In genomic region chr3:108940001-108940633, GRCm38 (mm10) we compare ENCODE assay signal across 8 mouse cellular contexts. TPM values are rescaled to one million over a fixed set of nuclear protein-coding genes. Genes with fewer than 3 reads are reported as not detected.
DNase-seq lines count a peak whose midpoint lies in the region; ATAC-seq lines count a peak whose summit lies in the region.

Gene Gm9857, minus strand, starts transcription at chr3:108940445.

- no peaks in the 10 kb centered on the region for H3K4me1 ChIP-seq in kidney, embryonic 16.5 days (ENCODE audit: insufficient read depth, low read length)
- peaks cover 6% of the 10 kb centered on the region; the same call in 1 of the 2 replicates for H3K4me1 ChIP-seq in embryonic facial prominence, embryonic 10.5 days
- H3K4me1 ChIP-seq in hindbrain, embryonic 16.5 days (ENCODE audit: control insufficient read depth, insufficient read depth, low read depth, low read length): no peaks in the 10 kb centered on the region
- H3K4me1 ChIP-seq in midbrain, embryonic 11.5 days (ENCODE audit: control insufficient read depth, insufficient read depth, low read length): no peaks in the 10 kb centered on the region

- H3K9ac ChIP-seq in kidney, embryonic 16.5 days (replicated peaks; ENCODE audit: low read length): peak within 1 kb of the TSS; percentile 46; the same call in 1 of the 2 replicates
- H3K9ac ChIP-seq in hindbrain, embryonic 16.5 days (ENCODE audit: low read depth, low read length): peak within 1 kb of the TSS; percentile 8
- H3K9ac ChIP-seq in midbrain, embryonic 11.5 days (ENCODE audit: low read length): no peak within 1 kb of the TSS

- peaks cover 12% of the 10 kb centered on the region for H3K9me3 ChIP-seq in kidney, embryonic 16.5 days (ENCODE audit: low read length)
- no peaks in the 10 kb centered on the region for H3K9me3 ChIP-seq in embryonic facial prominence, embryonic 10.5 days
- H3K9me3 ChIP-seq in hindbrain, embryonic 16.5 days (ENCODE audit: control insufficient read depth, low read length): no peaks in the 10 kb centered on the region; the same call in 1 of the 2 replicates
- 0 out of 2 replicates have a peak, but pooled peaks cover 4% of the 10 kb centered on the region for H3K9me3 ChIP-seq in midbrain, embryonic 11.5 days (ENCODE audit: control insufficient read depth, low read length)

- no peak within 1 kb of the TSS for H3K27ac ChIP-seq in kidney, embryonic 16.5 days (ENCODE audit: low read length)
- peak within 1 kb of the TSS; percentile 44; the same call in 1 of the 2 replicates for H3K27ac ChIP-seq in embryonic facial prominence, embryonic 10.5 days (replicated peaks)
- H3K27ac ChIP-seq in hindbrain, embryonic 16.5 days (ENCODE audit: low read depth, low read length): no peak within 1 kb of the TSS
- H3K27ac ChIP-seq in midbrain, embryonic 11.5 days (ENCODE audit: low read depth, low read length): no peak within 1 kb of the TSS

- H3K4me2 ChIP-seq in kidney, embryonic 16.5 days (replicated peaks; ENCODE audit: low read depth, low read length): peak within 1 kb of the TSS; percentile 53
- peak within 1 kb of the TSS; percentile 54 for H3K4me2 ChIP-seq in hindbrain, embryonic 16.5 days (ENCODE audit: low read length)
- H3K4me2 ChIP-seq in midbrain, embryonic 11.5 days: peak within 1 kb of the TSS; percentile 45

- peak; percentile 84 for ATAC-seq in kidney, embryonic 16.5 days (ENCODE audit: low FRiP score, low TSS enrichment)
- peak; percentile 93 for ATAC-seq in hindbrain, embryonic 16.5 days
- peak; percentile 80 for ATAC-seq in midbrain, embryonic 11.5 days (ENCODE audit: low FRiP score)

- WGBS in kidney, embryonic 16.5 days: 54% methylated on average over 46 of the region's 59 CpGs
- 46% methylated on average over 59 of the region's 59 CpGs for WGBS in embryonic facial prominence, embryonic 10.5 days
- WGBS in hindbrain, embryonic 16.5 days: 62% methylated on average over 45 of the region's 59 CpGs
- 59% methylated on average over 49 of the region's 59 CpGs for WGBS in midbrain, embryonic 11.5 days

- peak within 1 kb of the TSS; percentile 36 for H3K4me3 ChIP-seq in kidney, embryonic 16.5 days (ENCODE audit: low read length)
- peak within 1 kb of the TSS; percentile 52 for H3K4me3 ChIP-seq in embryonic facial prominence, embryonic 10.5 days
- H3K4me3 ChIP-seq in hindbrain, embryonic 16.5 days (ENCODE audit: low read length): peak within 1 kb of the TSS; percentile 31
- peak within 1 kb of the TSS; percentile 23 for H3K4me3 ChIP-seq in midbrain, embryonic 11.5 days (ENCODE audit: low read depth, low read length)

- DNase-seq in kidney, adult 8-10 months: no peak
- DNase-seq in embryonic facial prominence, embryonic 10.5 days (ENCODE audit: low spot score): peak; percentile 65
- DNase-seq in midbrain, embryonic 11.5 days (ENCODE audit: low spot score, missing footprints): no peak
- DNase-seq in yolk sac, embryonic 10.5 days (ENCODE audit: low spot score): peak; percentile 39
- no peak for DNase-seq in spleen, postnatal 36 days (ENCODE audit: low spot score in 2 of 2)
- no peak for DNase-seq in urinary bladder, adult 2 months (ENCODE audit: low spot score)

- no peaks in the 10 kb centered on the region for H3K36me3 ChIP-seq in kidney, embryonic 16.5 days (ENCODE audit: insufficient read depth, low read length)
- no peaks in the 10 kb centered on the region for H3K36me3 ChIP-seq in embryonic facial prominence, embryonic 10.5 days (replicated peaks)
- H3K36me3 ChIP-seq in hindbrain, embryonic 16.5 days (ENCODE audit: control insufficient read depth, insufficient read depth, low read length): no peaks in the 10 kb centered on the region
- no peaks in the 10 kb centered on the region for H3K36me3 ChIP-seq in midbrain, embryonic 11.5 days (ENCODE audit: control insufficient read depth, insufficient read depth, low read length)

- H3K27me3 ChIP-seq in kidney, embryonic 16.5 days (ENCODE audit: insufficient read depth, low read length): no peaks in the 10 kb centered on the region
- no peaks in the 10 kb centered on the region for H3K27me3 ChIP-seq in embryonic facial prominence, embryonic 10.5 days (replicated peaks; ENCODE audit: low read depth, poor library complexity, severe bottlenecking)
- no peaks in the 10 kb centered on the region for H3K27me3 ChIP-seq in hindbrain, embryonic 16.5 days (replicated peaks; ENCODE audit: control insufficient read depth, insufficient read depth, low read length)
- no peaks in the 10 kb centered on the region for H3K27me3 ChIP-seq in midbrain, embryonic 11.5 days (ENCODE audit: control insufficient read depth, insufficient read depth, low read length)

RNA-seq across cellular contexts. Expression of gene Gm9857, which starts in this region (rescaled TPM):
- polyA plus RNA-seq in kidney, embryonic 16.5 days (2015; fragmentation: Nextera tagmentation; extraction: Ambion mirVana): not detected in 2 replicates
- polyA plus RNA-seq in embryonic facial prominence, embryonic 10.5 days (2016; fragmentation: Nextera tagmentation; extraction: Ambion mirVana): not detected in 2 replicates
- not detected in 2 replicates for polyA plus RNA-seq in hindbrain, embryonic 16.5 days (2015; fragmentation: Nextera tagmentation; extraction: Ambion mirVana)
- not detected in 2 replicates for polyA plus RNA-seq in midbrain, embryonic 11.5 days (2014; fragmentation: Nextera tagmentation; extraction: Ambion mirVana)
- 0.28 TPM in 1 of 2 replicates, not detected in the other for polyA plus RNA-seq in urinary bladder, adult 2 months (2012; rRNA removed)

Comparison
In these comparisons a context has a peak if more than half of its experiments do, and no peak if none do; other contexts are left out.
1. Peak in ATAC-seq, H3K4me3 ChIP-seq, H3K9ac ChIP-seq and H3K4me2 ChIP-seq in kidney, embryonic 16.5 days; RNA of the gene not detected or under 1 TPM.
2. Peak in DNase-seq, H3K4me3 ChIP-seq and H3K27ac ChIP-seq in embryonic facial prominence, embryonic 10.5 days; RNA of the gene not detected or under 1 TPM.
3. Peak in ATAC-seq, H3K4me3 ChIP-seq, H3K9ac ChIP-seq and H3K4me2 ChIP-seq in hindbrain, embryonic 16.5 days; RNA of the gene not detected or under 1 TPM.
4. Peak in ATAC-seq, H3K4me3 ChIP-seq and H3K4me2 ChIP-seq in midbrain, embryonic 11.5 days; RNA of the gene not detected or under 1 TPM.